Mouse (Mus musculus): ENCODE results near the gene Polr2l.

DNA sequence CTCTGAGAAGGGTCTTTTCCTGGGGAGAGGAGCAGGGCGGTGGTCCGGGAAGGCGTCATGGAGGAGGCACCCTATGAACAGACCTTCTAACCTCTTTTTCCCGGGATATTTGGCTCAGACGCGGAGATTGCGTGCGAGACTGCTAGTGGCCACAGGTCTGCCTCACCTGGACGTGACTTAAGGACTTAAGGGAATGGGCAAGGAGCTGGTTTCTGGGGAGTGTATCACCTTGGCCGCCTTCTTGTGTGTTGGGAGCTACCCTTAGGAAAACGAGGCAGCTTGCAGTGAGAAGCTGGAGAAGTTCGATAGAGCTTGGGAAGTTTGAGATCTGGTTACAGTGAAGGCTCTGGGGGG lies 850 bp upstream of the Polr2l start:
- TF ChIP-seq POLR2A (IDR thresholded peaks at IDR 0.05; ENCODE audit: insufficient read depth, low read depth, low read length) (no peak), CTCF (IDR thresholded peaks at IDR 0.05; ENCODE audit: insufficient read depth, low read depth, low read length) (no peak)

Data from olfactory bulb, adult 2 months (tissue).